In the genomic region with DNA sequence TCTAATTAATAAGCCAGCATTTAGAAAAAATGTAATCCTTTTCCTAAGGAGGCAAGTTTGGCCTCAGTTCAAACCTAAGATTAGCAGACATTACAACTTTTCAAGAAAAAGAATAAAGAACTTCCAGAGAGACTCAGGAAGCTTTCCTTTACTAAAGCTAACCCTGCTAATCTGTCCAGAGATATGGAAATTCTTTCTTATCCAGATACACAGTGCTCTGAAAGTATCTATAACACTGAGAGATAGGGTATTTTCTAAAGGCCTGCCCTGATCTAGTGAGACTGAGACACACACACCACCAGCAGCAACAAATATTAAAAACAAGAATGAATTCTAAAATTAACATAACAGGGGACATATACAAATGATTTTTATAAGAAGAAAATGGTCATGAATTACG, we compare ENCODE assay signal across 25 mouse cellular contexts. TPM values are rescaled to one million over a fixed set of nuclear protein-coding genes. Genes with fewer than 3 reads are reported as not detected.
"Had no signal": no experiment of that assay in that cellular context is flagged by ENCODE, and none has a peak within 500 bp of the region (broad histone marks: within the 10 kb centered on the region; RNA-seq: fewer than 3 reads in every experiment).

No protein-coding gene starts in this region.

- H3K9ac ChIP-seq: embryonic facial prominence, embryonic 12.5 days; embryonic facial prominence, embryonic 13.5 days; embryonic facial prominence, embryonic 15.5 days; forebrain, embryonic 12.5 days; forebrain, embryonic 13.5 days; forebrain, embryonic 15.5 days; forebrain, postnatal 0 days had no signal

- H3K27me3 ChIP-seq: embryonic facial prominence, embryonic 12.5 days; embryonic facial prominence, embryonic 13.5 days; embryonic facial prominence, embryonic 15.5 days; forebrain, embryonic 13.5 days; forebrain, embryonic 15.5 days had no signal

- DNase-seq: cerebellum, adult 2 months; cerebellum, adult 8-10 months; cerebellum, adult 9-10 months; cerebellum, adult 9-11 months; cerebellum, postnatal 10 days; cerebellum, postnatal 14 days; cerebellum, postnatal 25 days; cerebellum, postnatal 36 days; embryo, embryonic 11 days; forebrain, postnatal 0 days; gastrocnemius, postnatal 10 days; gastrocnemius, postnatal 14 days; gastrocnemius, postnatal 25 days; gastrocnemius, postnatal 36 days; heart, adult 18-20 months; heart, adult 2 months had no signal

- H3K9me3 ChIP-seq: embryonic facial prominence, embryonic 10.5 days; embryonic facial prominence, embryonic 12.5 days; embryonic facial prominence, embryonic 13.5 days; embryonic facial prominence, embryonic 15.5 days; forebrain, embryonic 10.5 days; forebrain, embryonic 12.5 days; forebrain, embryonic 13.5 days; forebrain, embryonic 15.5 days had no signal

- H3K36me3 ChIP-seq: embryonic facial prominence, embryonic 12.5 days; embryonic facial prominence, embryonic 15.5 days; forebrain, embryonic 12.5 days; forebrain, embryonic 15.5 days had no signal

- H3K27ac ChIP-seq: embryonic facial prominence, embryonic 10.5 days; embryonic facial prominence, embryonic 12.5 days; embryonic facial prominence, embryonic 13.5 days; embryonic facial prominence, embryonic 15.5 days; forebrain, embryonic 10.5 days; forebrain, embryonic 12.5 days; forebrain, embryonic 13.5 days; forebrain, embryonic 15.5 days; heart, adult 2 months had no signal

- H3K4me3 ChIP-seq: embryonic facial prominence, embryonic 10.5 days; embryonic facial prominence, embryonic 12.5 days; embryonic facial prominence, embryonic 13.5 days; embryonic facial prominence, embryonic 15.5 days; erythroblast, embryonic 14.5 days; forebrain, embryonic 10.5 days; forebrain, embryonic 12.5 days; forebrain, embryonic 13.5 days; forebrain, embryonic 15.5 days; heart, adult 2 months had no signal

RNA-seq across cellular contexts. Expression of gene Rasa2, which starts 4.4 kb away (rescaled TPM):
- polyA plus RNA-seq: erythroblast, embryonic 14.5 days had no signal
